Mouse (Mus musculus) liver, adult 2 months (tissue): ENCODE measurements around the gene Lrba.

Source experiments
- CTCF ChIP-seq: fragments of 200-500 bp; IDR thresholded peaks from 2 replicates; pipeline ENCODE4 v1.5.1; 2011; ENCODE audit warnings: low read depth, low read length, control low read depth
- POLR2A ChIP-seq: fragments of 200-500 bp; IDR thresholded peaks from 2 replicates; pipeline ENCODE4 v1.6.1; 2011; ENCODE audit warnings: low read length, control low read depth; ENCODE audit not compliant: insufficient read depth; ENCODE audit errors: extremely low read depth

DNA sequence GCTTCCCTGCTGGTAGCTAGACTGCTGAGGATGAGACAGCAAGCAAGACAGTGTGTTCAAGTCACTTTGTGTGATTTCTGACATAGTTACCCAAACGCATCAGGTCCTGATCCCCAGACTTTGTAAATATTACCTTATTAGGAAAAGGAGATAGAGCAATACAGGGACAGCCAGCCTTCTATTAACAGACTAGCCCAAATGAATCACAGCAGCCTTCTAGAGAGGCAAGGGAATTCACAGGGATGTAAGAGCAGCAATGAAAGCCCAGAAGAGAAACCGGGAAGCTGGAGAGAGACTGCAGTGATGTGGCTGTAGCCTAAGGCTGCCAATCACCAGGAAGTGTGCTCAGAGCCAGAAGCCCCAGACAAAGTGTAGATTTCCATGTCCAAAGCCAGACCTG, 585.2 kb downstream of the Lrba start:
- TF ChIP-seq CTCF, result no peak
- no peak for TF ChIP-seq POLR2A
